Mouse (Mus musculus) liver, adult 2 months (tissue): Measurements from ENCODE around the gene Slc26a10.

ENCODE experiments used
- CTCF ChIP-seq: fragments of 200-500 bp; IDR thresholded peaks from 2 replicates; pipeline ENCODE4 v1.5.1; 2011; ENCODE audit warnings: low read depth, low read length, control low read depth
- POLR2A ChIP-seq: fragments of 200-500 bp; IDR thresholded peaks from 2 replicates; pipeline ENCODE4 v1.6.1; 2011; ENCODE audit warnings: low read length, control low read depth; ENCODE audit not compliant: insufficient read depth; ENCODE audit errors: extremely low read depth

DNA sequence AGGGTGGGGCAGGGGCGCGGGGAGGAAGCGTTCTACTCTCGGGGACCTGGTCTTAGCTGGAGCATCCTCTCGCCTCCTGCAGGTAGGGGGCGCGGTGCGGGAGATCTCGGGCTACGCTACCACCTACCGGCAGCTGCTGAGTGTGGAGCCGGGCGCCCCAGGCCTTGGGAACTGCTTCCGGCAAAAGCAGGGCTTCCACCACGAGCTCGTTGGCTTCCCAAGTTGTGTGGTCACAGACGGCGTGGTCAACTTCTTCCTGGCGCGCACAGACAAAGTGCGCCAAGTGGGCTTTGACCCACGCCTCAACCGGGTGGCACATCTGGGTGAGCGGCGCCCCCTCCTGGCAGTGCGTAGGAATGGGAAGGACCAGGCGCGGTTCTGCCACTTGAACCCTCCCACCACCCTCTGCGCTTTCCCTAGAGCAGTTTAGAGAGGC, 9.6 kb downstream of the Slc26a10 start:
- TF ChIP-seq CTCF (peak; percentile 89), POLR2A (no peak)
